Mouse (Mus musculus) liver, embryonic 15.5 days (tissue): ENCODE results near the gene Wdr45b. TPM values are rescaled to one million over a fixed set of nuclear protein-coding genes. Genes with fewer than 3 reads are reported as not detected.
A peak's percentile ranks its signal among the peaks of the same experiment; 100 is the strongest.
"Not testable (repeated sequence)": the region's sequence is repeated elsewhere in the genome, so short reads cannot be mapped to it uniquely, and the experiment has no call there.

ENCODE experiments used
- ATAC-seq: fragments of 200-750 bp; cut with Nextera tagmentation; 2 replicates; pipeline ENCODE4 v1.8.0; 2017; ENCODE audit warnings: moderate number of reproducible peaks, mild to moderate bottlenecking, moderate library complexity; ENCODE audit not compliant: insufficient read depth
- H3K27ac ChIP-seq: fragments of 300-500 bp; sonication (generic); replicated peaks from 2 replicates; pipeline ENCODE4 v1.5.1; 2015; ENCODE audit warnings: mild to moderate bottlenecking, inconsistent platforms
- H3K27me3 ChIP-seq: fragments of 300-500 bp; sonication (generic); 2 replicates; pipeline ENCODE4 v1.6.1; 2015; ENCODE audit warnings: mild to moderate bottlenecking, inconsistent platforms
- H3K36me3 ChIP-seq: fragments of 300-500 bp; sonication (generic); replicated peaks from 2 replicates; pipeline ENCODE4 v1.6.1; 2015; ENCODE audit warnings: moderate library complexity, mild to moderate bottlenecking, inconsistent platforms
- H3K4me1 ChIP-seq: fragments of 300-500 bp; sonication (generic); replicated peaks from 2 replicates; pipeline ENCODE4 v1.6.1; 2015; ENCODE audit warnings: inconsistent platforms
- H3K4me2 ChIP-seq: fragments of 300-500 bp; sonication (generic); 2 replicates; pipeline ENCODE4 v1.6.1; 2015; ENCODE audit warnings: moderate library complexity, mild to moderate bottlenecking, inconsistent platforms
- H3K4me3 ChIP-seq: fragments of 300-500 bp; sonication (generic); replicated peaks from 2 replicates; pipeline ENCODE4 v1.5.1; 2015; ENCODE audit warnings: mild to moderate bottlenecking, inconsistent platforms
- H3K9ac ChIP-seq: fragments of 300-500 bp; sonication (generic); 2 replicates; pipeline ENCODE4 v1.6.1; 2015; ENCODE audit warnings: moderate library complexity, mild to moderate bottlenecking, inconsistent platforms
- H3K9me3 ChIP-seq: fragments of 300-500 bp; sonication (generic); replicated peaks from 2 replicates; pipeline ENCODE4 v1.6.1; 2016; ENCODE audit warnings: inconsistent platforms
- WGBS: fragments of 180-500 bp; shearing (Covaris S2); methylation state at CpG from one replicate; pipeline ENCODE4 v1.1.7; 2015; ENCODE audit warnings: mixed read lengths; ENCODE audit not compliant: insufficient replicate concordance; 5-methylcytosine and 5-hydroxymethylcytosine counted together
- polyA plus RNA-seq: library from polyadenylated mRNA; unstranded; fragments of >200 nt; fragmentation: Nextera tagmentation; extraction: Ambion mirVana; gene quantifications from 2 replicates; pipeline ENCODE4 v1.2.1, GENCODE M21; 2015

Wdr45b gene
- polyA plus RNA-seq, 1 experiment from 2014 or later: 18.5 TPM

- Histone ChIP-seq H3K4me3 (no peak overlapping the region), H3K27ac (no peak overlapping the region), H3K9ac (no peak overlapping the region), H3K27me3 (no peaks in the 10 kb centered on the region), H3K4me1 (peaks cover 5% of the 10 kb centered on the region), H3K36me3 (peaks cover 72% of the 10 kb centered on the region), H3K4me2 (no peak overlapping the region), H3K9me3 (no peaks in the 10 kb centered on the region)
- no peak for ATAC-seq
- 91% methylated on average over 9 of the region's 9 CpGs for WGBS
These were observed 26.0 kb downstream of the Wdr45b start for GRCm38 (mm10) chr11:121328206-121328605.

GRCm38 (mm10) chr11:121326681-121327080 lies 27.6 kb downstream of the Wdr45b start:
- Histone ChIP-seq H3K27ac (no peak overlapping the region), H3K4me1 (peaks cover 5% of the 10 kb centered on the region)
- WGBS: 84% methylated on average over 5 of the region's 5 CpGs

GRCm38 (mm10) chr11:121326034-121326433 lies 28.2 kb downstream of the Wdr45b start:
- Histone ChIP-seq H3K4me3 (no peak overlapping the region), H3K27ac (no peak overlapping the region), H3K4me2 (no peak overlapping the region), H3K9me3 (no peaks in the 10 kb centered on the region), H3K27me3 (no peaks in the 10 kb centered on the region), H3K36me3 (peaks cover 53% of the 10 kb centered on the region), H3K4me1 (peaks cover 5% of the 10 kb centered on the region), H3K9ac (no peak overlapping the region)
- 25% methylated on average over 1 of the region's 1 CpGs for WGBS
- no peak for ATAC-seq

More at GRCm38 (mm10) chr11:121326681-121327080, 27.6 kb downstream of the Wdr45b start:
- Histone ChIP-seq H3K9ac (no peak overlapping the region), H3K9me3 (no peaks in the 10 kb centered on the region), H3K27me3 (no peaks in the 10 kb centered on the region), H3K4me3 (no peak overlapping the region), H3K4me2 (no peak overlapping the region), H3K36me3 (peaks cover 57% of the 10 kb centered on the region)
- no peak for ATAC-seq

GRCm38 (mm10) chr11:121307712-121308111 lies 46.5 kb downstream of the Wdr45b start:
- 89% methylated on average over 6 of the region's 6 CpGs for WGBS
- ATAC-seq, H3K4me2 ChIP-seq, H3K27me3 ChIP-seq, H3K9ac ChIP-seq, H3K4me1 ChIP-seq, H3K27ac ChIP-seq, H3K4me3 ChIP-seq, H3K9me3 ChIP-seq: not testable (repeated sequence)
- H3K36me3 ChIP-seq: peaks cover 74% of the 10 kb centered on the region

GRCm38 (mm10) chr11:121306608-121307007 lies 47.6 kb downstream of the Wdr45b start:
- Histone ChIP-seq H3K4me1 (no peaks in the 10 kb centered on the region), H3K36me3 (peaks cover 85% of the 10 kb centered on the region), H3K27ac (no peak overlapping the region), H3K9ac (no peak overlapping the region), H3K9me3 (0 out of 2 replicates have a peak, but pooled peaks cover 5% of the 10 kb centered on the region), H3K4me2 (no peak overlapping the region), H3K4me3 (no peak overlapping the region), H3K27me3 (no peaks in the 10 kb centered on the region)
- no peak for ATAC-seq
- WGBS: 88% methylated on average over 8 of the region's 8 CpGs

GRCm38 (mm10) chr11:121305371-121305770 lies 48.9 kb downstream of the Wdr45b start:
- H3K4me3 ChIP-seq: no peak overlapping the region
- ATAC-seq: no peak
- H3K27ac ChIP-seq: no peak overlapping the region
- H3K9me3 ChIP-seq: 0 out of 2 replicates have a peak, but pooled peaks cover 1% of the 10 kb centered on the region
- H3K4me2 ChIP-seq: no peak overlapping the region
- no peak overlapping the region for H3K9ac ChIP-seq
- peaks cover 92% of the 10 kb centered on the region for H3K36me3 ChIP-seq
- H3K4me1 ChIP-seq: no peaks in the 10 kb centered on the region
- 78% methylated on average over 6 of the region's 6 CpGs for WGBS
- no peaks in the 10 kb centered on the region for H3K27me3 ChIP-seq

GRCm38 (mm10) chr11:121300265-121300664 lies 54.0 kb downstream of the Wdr45b start:
- H3K4me3 ChIP-seq: no peak overlapping the region
- H3K4me1 ChIP-seq: no peaks in the 10 kb centered on the region
- peaks cover 93% of the 10 kb centered on the region for H3K36me3 ChIP-seq
- 88% methylated on average over 9 of the region's 9 CpGs for WGBS
- no peak overlapping the region for H3K27ac ChIP-seq
- H3K9ac ChIP-seq: no peak overlapping the region
- no peak overlapping the region for H3K4me2 ChIP-seq
- no peak for ATAC-seq
- H3K9me3 ChIP-seq: no peaks in the 10 kb centered on the region
- no peaks in the 10 kb centered on the region for H3K27me3 ChIP-seq

GRCm38 (mm10) chr11:121298493-121298892 lies 55.8 kb downstream of the Wdr45b start:
- peaks cover 90% of the 10 kb centered on the region for H3K36me3 ChIP-seq
- no peaks in the 10 kb centered on the region for H3K27me3 ChIP-seq
- no peak overlapping the region for H3K4me3 ChIP-seq
- H3K27ac ChIP-seq: no peak overlapping the region
- 80% methylated on average over 8 of the region's 8 CpGs for WGBS
- no peak overlapping the region for H3K9ac ChIP-seq
- no peaks in the 10 kb centered on the region for H3K9me3 ChIP-seq
- H3K4me2 ChIP-seq: no peak overlapping the region
- ATAC-seq: no peak
- no peaks in the 10 kb centered on the region for H3K4me1 ChIP-seq

- no peak for ATAC-seq
- Histone ChIP-seq H3K36me3 (peaks cover 83% of the 10 kb centered on the region), H3K27me3 (no peaks in the 10 kb centered on the region), H3K4me2 (no peak overlapping the region), H3K4me1 (no peaks in the 10 kb centered on the region), H3K4me3 (no peak overlapping the region), H3K9me3 (no peaks in the 10 kb centered on the region), H3K9ac (no peak overlapping the region), H3K27ac (no peak overlapping the region)
- WGBS: 89% methylated on average over 5 of the region's 5 CpGs
These were observed 59.5 kb downstream of the Wdr45b start for GRCm38 (mm10) chr11:121294771-121295170.

- no peak overlapping the region for H3K9ac ChIP-seq
- no peak for ATAC-seq
- no peaks in the 10 kb centered on the region for H3K4me1 ChIP-seq
- no peaks in the 10 kb centered on the region for H3K9me3 ChIP-seq
- H3K27ac ChIP-seq: no peak overlapping the region
- no peak overlapping the region for H3K4me3 ChIP-seq
- no peak overlapping the region for H3K4me2 ChIP-seq
- H3K36me3 ChIP-seq: peaks cover 88% of the 10 kb centered on the region
- H3K27me3 ChIP-seq: no peaks in the 10 kb centered on the region
- WGBS: 82% methylated on average over 3 of the region's 3 CpGs
These were observed 64.4 kb downstream of the Wdr45b start for GRCm38 (mm10) chr11:121289859-121290258.

- ATAC-seq: peak; percentile 57; the same call in 1 of the 2 replicates
- peak overlapping the region; percentile 23; the same call in 1 of the 2 replicates for H3K4me2 ChIP-seq
- no peak overlapping the region for H3K9ac ChIP-seq
These were observed 71.3 kb downstream of the Wdr45b start for GRCm38 (mm10) chr11:121282911-121283310.

GRCm38 (mm10) chr11:121278011-121278410 lies 76.2 kb downstream of the Wdr45b start:
- no peak overlapping the region for H3K4me3 ChIP-seq
- no peaks in the 10 kb centered on the region for H3K9me3 ChIP-seq
- ATAC-seq: no peak
- no peak overlapping the region for H3K9ac ChIP-seq
- H3K4me1 ChIP-seq: peaks cover 36% of the 10 kb centered on the region
- 69% methylated on average over 3 of the region's 3 CpGs for WGBS
- H3K27ac ChIP-seq: 0 out of 2 replicates have a peak overlapping the region, but pooled peaks have one; percentile 14
- H3K4me2 ChIP-seq: no peak overlapping the region
- peaks cover 14% of the 10 kb centered on the region; the same call in 1 of the 2 replicates for H3K36me3 ChIP-seq
- H3K27me3 ChIP-seq: no peaks in the 10 kb centered on the region

More at GRCm38 (mm10) chr11:121282911-121283310, 71.3 kb downstream of the Wdr45b start:
- H3K27ac ChIP-seq: 0 out of 2 replicates have a peak overlapping the region, but pooled peaks have one; percentile 11
- peaks cover 41% of the 10 kb centered on the region for H3K36me3 ChIP-seq
- H3K27me3 ChIP-seq: no peaks in the 10 kb centered on the region
- H3K4me1 ChIP-seq: peaks cover 30% of the 10 kb centered on the region
- H3K4me3 ChIP-seq: no peak overlapping the region
- no peaks in the 10 kb centered on the region for H3K9me3 ChIP-seq
- 28% methylated on average over 6 of the region's 6 CpGs for WGBS
